ENCODE assay signal across 8 mouse cellular contexts in the genomic region with DNA sequence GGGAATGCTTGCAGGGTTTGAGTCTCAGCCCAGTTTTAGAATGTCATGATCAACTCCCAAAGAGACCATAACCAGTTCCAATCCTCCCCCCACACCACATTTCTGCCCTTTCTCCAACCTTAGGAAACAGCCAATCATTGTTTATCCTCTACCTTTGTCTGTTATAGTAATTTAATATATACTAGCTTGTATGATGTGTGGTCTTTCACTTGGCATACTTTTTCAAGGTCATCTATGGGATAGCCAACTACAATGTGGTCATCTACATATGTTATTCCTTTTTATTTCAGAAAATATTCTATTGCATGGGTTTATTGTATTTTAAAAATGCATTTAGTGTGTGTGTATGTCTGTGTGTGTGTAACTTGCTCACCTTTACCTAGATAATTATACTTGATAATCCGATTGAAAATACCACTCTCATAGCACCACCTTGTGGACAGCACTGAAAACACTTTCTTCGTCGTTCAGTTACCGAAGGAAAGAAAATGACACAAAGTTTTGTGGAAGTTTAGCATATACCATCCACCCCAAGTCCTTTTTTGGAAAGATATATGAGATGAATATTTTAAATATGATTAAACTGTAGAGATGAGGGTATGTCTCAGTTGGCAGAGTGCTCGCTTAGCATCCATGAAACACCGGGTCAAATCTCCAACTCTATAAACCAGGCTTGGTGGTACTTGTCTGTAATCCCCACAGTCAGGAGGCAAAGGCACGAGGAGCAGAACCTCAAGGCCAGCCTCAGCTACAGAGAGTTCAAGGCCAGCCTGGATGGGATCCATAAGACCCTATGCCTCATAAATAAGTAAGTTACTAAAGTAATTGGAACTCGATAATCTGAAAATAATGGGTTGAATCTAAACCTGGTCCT. TPM values are rescaled to one million over a fixed set of nuclear protein-coding genes. Genes with fewer than 3 reads are reported as not detected.
A peak's percentile ranks its signal among the peaks of the same experiment; 100 is the strongest.
DNase-seq lines count a peak whose midpoint lies in the region; ATAC-seq and TF ChIP-seq lines count a peak whose summit lies in the region.
"Had no signal": no experiment of that assay in that cellular context is flagged by ENCODE, and none has a peak within 500 bp of the region (broad histone marks: within the 10 kb centered on the region; RNA-seq: fewer than 3 reads in every experiment).

No protein-coding gene starts in this region.

- peak; percentile 42 for DNase-seq in kidney, adult 2 months
- no peak for DNase-seq in kidney, adult 11 months
- peak; percentile 39 for DNase-seq in R1 (ENCODE audit: low read depth, low spot score)
- DNase-seq in testis, postnatal 14 days (ENCODE audit: low spot score): no peak

- H3K4me2 ChIP-seq in hindbrain, embryonic 16.5 days (ENCODE audit: low read length): no peak overlapping the region
- no peak overlapping the region for H3K4me2 ChIP-seq in midbrain, embryonic 16.5 days (ENCODE audit: low read length)
- H3K4me2 ChIP-seq: embryonic facial prominence, embryonic 12.5 days had no signal

- no peak for TF ChIP-seq POLR2A in kidney, adult 2 months (IDR thresholded peaks at IDR 0.05; ENCODE audit: low read depth, low read length)

- no peaks in the 10 kb centered on the region for H3K27me3 ChIP-seq in kidney, adult 2 months (replicated peaks; ENCODE audit: control insufficient read depth, insufficient read depth, low read length)
- H3K27me3 ChIP-seq in hindbrain, embryonic 16.5 days (replicated peaks; ENCODE audit: control insufficient read depth, insufficient read depth, low read length): no peaks in the 10 kb centered on the region
- no peaks in the 10 kb centered on the region for H3K27me3 ChIP-seq in midbrain, embryonic 16.5 days (ENCODE audit: control insufficient read depth, insufficient read depth, low read depth, low read length)
- H3K27me3 ChIP-seq: embryonic facial prominence, embryonic 12.5 days had no signal

- no peak overlapping the region for H3K9ac ChIP-seq in hindbrain, embryonic 16.5 days (ENCODE audit: low read depth, low read length)
- no peak overlapping the region for H3K9ac ChIP-seq in midbrain, embryonic 16.5 days (ENCODE audit: low read depth, low read length)
- H3K9ac ChIP-seq: embryonic facial prominence, embryonic 12.5 days had no signal

- H3K36me3 ChIP-seq in kidney, adult 2 months (ENCODE audit: control insufficient read depth, insufficient read depth, low read length): no peaks in the 10 kb centered on the region
- H3K36me3 ChIP-seq in hindbrain, embryonic 16.5 days (ENCODE audit: control insufficient read depth, insufficient read depth, low read length): no peaks in the 10 kb centered on the region
- H3K36me3 ChIP-seq in midbrain, embryonic 16.5 days (ENCODE audit: control insufficient read depth, insufficient read depth, low read length): no peaks in the 10 kb centered on the region
- H3K36me3 ChIP-seq: embryonic facial prominence, embryonic 12.5 days had no signal

- WGBS in kidney, adult 2 months: 32% methylated on average over 8 of the region's 8 CpGs
- 36% methylated on average over 8 of the region's 8 CpGs for whole genome bisulfite sequencing in hindbrain, embryonic 16.5 days
- WGBS in midbrain, embryonic 16.5 days: 34% methylated on average over 8 of the region's 8 CpGs

- no peaks in the 10 kb centered on the region for H3K9me3 ChIP-seq in hindbrain, embryonic 16.5 days (ENCODE audit: control insufficient read depth, low read length)
- H3K9me3 ChIP-seq in midbrain, embryonic 16.5 days (replicated peaks; ENCODE audit: control insufficient read depth, low read length, poor library complexity, severe bottlenecking): no peaks in the 10 kb centered on the region
- H3K9me3 ChIP-seq: embryonic facial prominence, embryonic 12.5 days had no signal

- H3K27ac ChIP-seq in kidney, adult 2 months (ENCODE audit: insufficient read depth, low read depth, low read length): no peak overlapping the region
- no peak overlapping the region for H3K27ac ChIP-seq in hindbrain, embryonic 16.5 days (ENCODE audit: low read depth, low read length)
- no peak overlapping the region for H3K27ac ChIP-seq in midbrain, embryonic 16.5 days (ENCODE audit: low read length)
- H3K27ac ChIP-seq: embryonic facial prominence, embryonic 12.5 days had no signal

- peak; percentile 45 for ATAC-seq in CD4-positive, CD25-positive, alpha-beta regulatory T cell, adult 4 months
- ATAC-seq in hindbrain, embryonic 16.5 days: peak; percentile 56
- ATAC-seq in midbrain, embryonic 16.5 days: peak; percentile 61

- no peak overlapping the region for H3K4me3 ChIP-seq in kidney, adult 2 months (ENCODE audit: insufficient read depth, low read depth, low read length)
- H3K4me3 ChIP-seq in hindbrain, embryonic 16.5 days (ENCODE audit: low read length): no peak overlapping the region
- no peak overlapping the region for H3K4me3 ChIP-seq in midbrain, embryonic 16.5 days (ENCODE audit: low read depth, low read length)
- H3K4me3 ChIP-seq: embryonic facial prominence, embryonic 12.5 days had no signal

- TF ChIP-seq CTCF in kidney, adult 2 months (conservative IDR thresholded peaks at IDR 0.05; ENCODE audit: insufficient read depth, insufficient read length, low read depth, low read length): no peak

- H3K4me1 ChIP-seq in kidney, adult 2 months (ENCODE audit: control insufficient read depth, insufficient read depth, low read length): peaks cover 3% of the 10 kb centered on the region; the same call in 1 of the 2 replicates
- H3K4me1 ChIP-seq in hindbrain, embryonic 16.5 days (ENCODE audit: control insufficient read depth, insufficient read depth, low read depth, low read length): peaks cover 4% of the 10 kb centered on the region; the same call in 1 of the 2 replicates
- H3K4me1 ChIP-seq in midbrain, embryonic 16.5 days (ENCODE audit: control insufficient read depth, insufficient read depth, low read length): no peaks in the 10 kb centered on the region
- H3K4me1 ChIP-seq: embryonic facial prominence, embryonic 12.5 days had no signal

RNA-seq across cellular contexts. Expression of gene Mindy4b-ps, which starts 37.7 kb away (rescaled TPM):
- polyA plus RNA-seq in kidney, adult 2 months (2012; rRNA removed): not detected in 2 replicates
- polyA plus RNA-seq in CD4-positive, CD25-positive, alpha-beta regulatory T cell, adult 4 months (2017; shearing (Covaris generic)): not detected
- 0.12 and 0.21 TPM in 2 replicates for polyA plus RNA-seq in hindbrain, embryonic 16.5 days (2015; fragmentation: Nextera tagmentation; extraction: Ambion mirVana)
- 0.12 and 0.33 TPM in 2 replicates for polyA plus RNA-seq in midbrain, embryonic 16.5 days (2015; fragmentation: Nextera tagmentation; extraction: Ambion mirVana)
- polyA plus RNA-seq: embryonic facial prominence, embryonic 12.5 days had no signal

Comparison
In these comparisons a context has a peak if more than half of its experiments do, and no peak if none do; other contexts are left out.
1. DNase-seq: peak in kidney, adult 2 months (single experiment) and R1 (single experiment); none in kidney, adult 11 months (single experiment) and testis, postnatal 14 days (single experiment).
2. Peak in every context shown above with its lines, with median percentiles within 50 percentile points of each other: ATAC-seq.